Mouse (Mus musculus) CH12.LX (cell line): ENCODE results near the gene Rims4. TPM values are rescaled to one million over a fixed set of nuclear protein-coding genes. Genes with fewer than 3 reads are reported as not detected.

Experiments used
- DNase-seq: peaks from one replicate; pipeline ENCODE4 v3.0.0-alpha.2; 2013; ENCODE audit errors: extremely low read depth
- H3K27ac ChIP-seq: 2 replicates; pipeline ENCODE4 v1.5.1; 2012; ENCODE audit warnings: low read depth, mild to moderate bottlenecking, control low read depth, moderate library complexity; ENCODE audit not compliant: insufficient read depth
- H3K27me3 ChIP-seq: replicated peaks from 2 replicates; pipeline ENCODE3; 2012; ENCODE audit warnings: inconsistent platforms
- H3K36me3 ChIP-seq, 2 experiments: replicated peaks in 1 of 2; 2 replicates each; pipeline versions ENCODE3 to v1.6.1; 2012; ENCODE audit warnings: inconsistent platforms in 1 of 2, low read length in 1 of 2, mild to moderate bottlenecking in 1 of 2, mixed read lengths in 1 of 2, moderate library complexity in 1 of 2; ENCODE audit not compliant: control insufficient read depth in 1 of 2, insufficient read depth in 1 of 2
- H3K4me1 ChIP-seq, 2 experiments: 2 replicates each; pipeline ENCODE4 v1.6.1; 2012; ENCODE audit warnings: inconsistent platforms in 1 of 2, moderate library complexity in 1 of 2; ENCODE audit not compliant: insufficient read depth in 2 of 2, control insufficient read depth in 1 of 2
- H3K4me2 ChIP-seq: 2 replicates; pipeline ENCODE4 v1.6.1; 2012; ENCODE audit warnings: low read depth, mild to moderate bottlenecking, control low read depth; ENCODE audit not compliant: poor library complexity, insufficient read depth, severe bottlenecking
- H3K4me3 ChIP-seq, 3 experiments: fragments of 150-350 bp in 1 of 3; sonication (generic) in 1 of 3; replicated peaks in 1 of 3; 2 replicates each; pipeline versions ENCODE3 to v1.5.1; 2011 to 2012; ENCODE audit warnings: low read depth in 2 of 3, low read length in 2 of 3, mild to moderate bottlenecking in 2 of 3, moderate library complexity in 2 of 3, control low read depth in 1 of 3, improper control_type of control experiment in 1 of 3, inconsistent platforms in 1 of 3, mixed read lengths in 1 of 3; ENCODE audit not compliant: poor library complexity in 1 of 3
- H3K79me2 ChIP-seq: replicated peaks from 2 replicates; pipeline ENCODE4 v1.6.1; 2012; ENCODE audit warnings: mild to moderate bottlenecking, moderate library complexity; ENCODE audit not compliant: control insufficient read depth, poor library complexity, insufficient read depth, severe bottlenecking; ENCODE audit errors: extremely low read depth
- H3K9ac ChIP-seq: 2 replicates; pipeline ENCODE4 v1.6.1; 2012; ENCODE audit warnings: low read depth, mild to moderate bottlenecking, control low read depth, moderate library complexity; ENCODE audit not compliant: insufficient read depth
- H3K9me3 ChIP-seq: replicated peaks from 2 replicates; pipeline ENCODE3; 2012; ENCODE audit warnings: low read length, inconsistent platforms, mixed read lengths
- BHLHE40 ChIP-seq: IDR thresholded peaks from 2 replicates; pipeline ENCODE4 v1.6.1; 2011; ENCODE audit warnings: mild to moderate bottlenecking, low read depth, low read length, improper control_type of control experiment
- CTCF ChIP-seq, 2 experiments: IDR thresholded peaks in 1 of 2; conservative IDR thresholded peaks in 1 of 2; 2 replicates each; pipeline ENCODE4 v1.5.1; 2011 to 2012; ENCODE audit warnings: low read depth in 2 of 2, low read length in 2 of 2, improper control_type of control experiment in 1 of 2, inconsistent platforms in 1 of 2, mild to moderate bottlenecking in 1 of 2, moderate library complexity in 1 of 2
- HCFC1 ChIP-seq: IDR thresholded peaks from 2 replicates; pipeline ENCODE4 v1.6.1; 2012; ENCODE audit warnings: low read depth, mild to moderate bottlenecking, inconsistent platforms, low read length, improper control_type of control experiment
- IRF4 ChIP-seq: IDR thresholded peaks from 2 replicates; pipeline ENCODE4 v1.6.1; 2014; ENCODE audit warnings: low read depth, mild to moderate bottlenecking, inconsistent platforms, low read length, improper control_type of control experiment
- MAFK ChIP-seq: IDR thresholded peaks from 2 replicates; pipeline ENCODE4 v1.6.1; 2011; ENCODE audit warnings: low read length, improper control_type of control experiment; ENCODE audit not compliant: insufficient replicate concordance
- MAZ ChIP-seq: IDR thresholded peaks from 2 replicates; pipeline ENCODE4 v1.6.1; 2012; ENCODE audit warnings: low read depth, mild to moderate bottlenecking, inconsistent platforms, low read length, improper control_type of control experiment, moderate library complexity
- MEF2A ChIP-seq: IDR thresholded peaks from 2 replicates; pipeline ENCODE4 v1.6.1; 2014; ENCODE audit warnings: low read depth, mild to moderate bottlenecking, inconsistent platforms, low read length, improper control_type of control experiment, borderline replicate concordance
- MXI1 ChIP-seq: IDR thresholded peaks from 2 replicates; pipeline ENCODE4 v1.6.1; 2011; ENCODE audit warnings: mild to moderate bottlenecking, low read depth, low read length, improper control_type of control experiment
- MYC ChIP-seq: IDR thresholded peaks from 2 replicates; pipeline ENCODE4 v1.6.1; 2011; ENCODE audit warnings: low read depth, mild to moderate bottlenecking, improper control_type of control experiment, low read length
- NELFE ChIP-seq: IDR thresholded peaks from 2 replicates; pipeline ENCODE4 v1.6.1; 2011; ENCODE audit warnings: low read depth, low read length, improper control_type of control experiment
- PAX5 ChIP-seq: IDR thresholded peaks from 2 replicates; pipeline ENCODE4 v1.6.1; 2012; ENCODE audit warnings: low read length, inconsistent platforms, mixed read lengths
- POLR2A ChIP-seq: IDR thresholded peaks from 2 replicates; pipeline ENCODE4 v1.6.1; 2011; ENCODE audit warnings: low read depth, mild to moderate bottlenecking, improper control_type of control experiment, low read length
- RCOR1 ChIP-seq: conservative IDR thresholded peaks from 2 replicates; pipeline ENCODE4 v1.6.1; 2012; ENCODE audit warnings: low read depth, mild to moderate bottlenecking, inconsistent platforms, low read length, improper control_type of control experiment
- SIN3A ChIP-seq: IDR thresholded peaks from 2 replicates; pipeline ENCODE4 v1.6.1; 2012; ENCODE audit warnings: low read length, improper control_type of control experiment, inconsistent platforms
- UBTF ChIP-seq: IDR thresholded peaks from 2 replicates; pipeline ENCODE4 v1.6.1; 2012; ENCODE audit warnings: low read depth, mild to moderate bottlenecking, inconsistent platforms, low read length, improper control_type of control experiment, moderate library complexity
- USF2 ChIP-seq: conservative IDR thresholded peaks from 2 replicates; pipeline ENCODE4 v1.6.1; 2011; ENCODE audit warnings: low read depth, low read length, improper control_type of control experiment
- dilution Hi-C: fragments of 300-500 bp; cut with MboI; formaldehyde crosslinking; loops from 2 replicates; pipeline ENCODE4 v1.14.3; 2020; ENCODE audit warnings: low sequenced_read_pairs; ENCODE audit not compliant: extremely low pct_unique_long_range_greater_than_20kb, extremely low pct_ligation_motif_present
- in situ Hi-C: fragments of 300-500 bp; cut with MboI; formaldehyde crosslinking; loops from 3 replicates; pipeline ENCODE4 v1.14.3; 2019; ENCODE audit warnings: low sequenced_read_pairs, low pct_ligation_motif_present, low pct_unique_long_range_greater_than_20kb, mixed read lengths
- polyA plus RNA-seq: library from polyadenylated mRNA; unstranded; fragments of >175 nt; gene quantifications from 2 replicates; pipeline ENCODE4 v1.2.1, GENCODE M21; 2012; ENCODE audit warnings: low read depth; ENCODE audit not compliant: insufficient read length
- total RNA-seq, 2 experiments: library from RNA; depleted of rRNA; stranded (reverse); fragments of 300-350 nt in 1 of 2; fragments of >200 nt in 1 of 2; gene quantifications; 2 replicates each; pipeline ENCODE4 v1.2.3; 2012 to 2014

The Rims4 gene
- total and polyA plus RNA-seq, 3 experiments = not detected

GRCm38 (mm10) chr2:163897988-163898535 lies 20.4 kb downstream of the Rims4 start:
- no peaks in the 10 kb centered on the region for H3K36me3 ChIP-seq
- no peak for TF ChIP-seq NELFE
- TF ChIP-seq BHLHE40 = no peak
- no peak for TF ChIP-seq HCFC1
- TF ChIP-seq SIN3A = no peak
- no peak for TF ChIP-seq MAZ
- TF ChIP-seq MXI1 = no peak
- no peak for TF ChIP-seq CTCF (conservative IDR thresholded peaks at IDR 0.05 in 1 of 2, IDR thresholded peaks at IDR 0.05 in 1 of 2; ENCODE audit: low read depth in 2 of 2, low read length in 2 of 2)
- no peak for TF ChIP-seq MYC
- no peak for TF ChIP-seq UBTF
- TF ChIP-seq MEF2A = no peak
- TF ChIP-seq MAFK = no peak
- no peak for TF ChIP-seq IRF4
- TF ChIP-seq USF2 = no peak
- TF ChIP-seq POLR2A = no peak
- TF ChIP-seq RCOR1 = no peak
- no peak for TF ChIP-seq PAX5
- in situ Hi-C loops (no loop called here), dilution Hi-C loops (no loop called here)
- no peaks in the 10 kb centered on the region for H3K79me2 ChIP-seq
- H3K4me2 ChIP-seq = no peak overlapping the region
- no peak overlapping the region for H3K9ac ChIP-seq
- H3K27me3 ChIP-seq = peaks cover 91% of the 10 kb centered on the region
- no peak overlapping the region for H3K27ac ChIP-seq
- H3K9me3 ChIP-seq = no peaks in the 10 kb centered on the region
- no peak for DNase-seq
- no peak overlapping the region for H3K4me3 ChIP-seq
- no peaks in the 10 kb centered on the region for H3K4me1 ChIP-seq

DNA sequence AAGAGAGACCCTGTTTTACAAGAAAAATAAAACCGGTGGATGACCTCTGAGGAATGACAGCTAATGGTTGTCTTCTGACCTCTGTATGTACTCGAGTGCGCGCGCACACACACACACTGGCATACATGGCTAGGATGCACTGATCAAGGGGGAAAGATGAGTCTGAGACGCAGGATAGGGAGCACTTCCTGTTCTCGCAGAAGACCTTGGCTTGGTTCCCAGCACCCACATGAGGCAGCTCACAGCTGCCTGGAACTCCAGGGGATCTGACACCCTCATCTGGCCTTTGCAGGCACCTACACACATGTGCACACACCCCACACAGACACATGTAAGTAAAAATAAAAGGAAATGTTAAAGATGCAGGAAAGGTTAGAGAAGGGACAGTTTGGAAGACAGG lies 21.5 kb downstream of the Rims4 start:
- no peaks in the 10 kb centered on the region for H3K4me1 ChIP-seq
- in situ Hi-C loops (no loop called here), dilution Hi-C loops (no loop called here)
- no peak overlapping the region for H3K27ac ChIP-seq
- no peak overlapping the region for H3K9ac ChIP-seq
- TF ChIP-seq CTCF (conservative IDR thresholded peaks at IDR 0.05 in 1 of 2, IDR thresholded peaks at IDR 0.05 in 1 of 2; ENCODE audit: low read depth in 2 of 2, low read length in 2 of 2) = no peak
- TF ChIP-seq UBTF = no peak
- TF ChIP-seq MYC = no peak
- no peak overlapping the region for H3K4me3 ChIP-seq
- no peaks in the 10 kb centered on the region for H3K36me3 ChIP-seq
- H3K27me3 ChIP-seq = peaks cover 92% of the 10 kb centered on the region
- no peak for DNase-seq
- H3K9me3 ChIP-seq = no peaks in the 10 kb centered on the region
- H3K4me2 ChIP-seq = no peak overlapping the region
- no peaks in the 10 kb centered on the region for H3K79me2 ChIP-seq
